Mouse (Mus musculus) C2C12 (cell line): ENCODE measurements around the gene 2810459M11Rik.

Experiments
- CEBPB ChIP-seq: IDR thresholded peaks from one replicate; pipeline ENCODE4 v1.6.1; 2011; ENCODE audit warnings: low read depth, mild to moderate bottlenecking, control low read depth, moderate library complexity
- CTCF ChIP-seq: IDR thresholded peaks from one replicate; pipeline ENCODE4 v1.5.1; 2011; ENCODE audit not compliant: control insufficient read depth, insufficient read depth, insufficient read length
- FOSL1 ChIP-seq: IDR thresholded peaks from one replicate; pipeline ENCODE4 v1.8.0; 2011; ENCODE audit warnings: mild to moderate bottlenecking, low read length; ENCODE audit not compliant: poor library complexity, insufficient read depth, severe bottlenecking

DNA sequence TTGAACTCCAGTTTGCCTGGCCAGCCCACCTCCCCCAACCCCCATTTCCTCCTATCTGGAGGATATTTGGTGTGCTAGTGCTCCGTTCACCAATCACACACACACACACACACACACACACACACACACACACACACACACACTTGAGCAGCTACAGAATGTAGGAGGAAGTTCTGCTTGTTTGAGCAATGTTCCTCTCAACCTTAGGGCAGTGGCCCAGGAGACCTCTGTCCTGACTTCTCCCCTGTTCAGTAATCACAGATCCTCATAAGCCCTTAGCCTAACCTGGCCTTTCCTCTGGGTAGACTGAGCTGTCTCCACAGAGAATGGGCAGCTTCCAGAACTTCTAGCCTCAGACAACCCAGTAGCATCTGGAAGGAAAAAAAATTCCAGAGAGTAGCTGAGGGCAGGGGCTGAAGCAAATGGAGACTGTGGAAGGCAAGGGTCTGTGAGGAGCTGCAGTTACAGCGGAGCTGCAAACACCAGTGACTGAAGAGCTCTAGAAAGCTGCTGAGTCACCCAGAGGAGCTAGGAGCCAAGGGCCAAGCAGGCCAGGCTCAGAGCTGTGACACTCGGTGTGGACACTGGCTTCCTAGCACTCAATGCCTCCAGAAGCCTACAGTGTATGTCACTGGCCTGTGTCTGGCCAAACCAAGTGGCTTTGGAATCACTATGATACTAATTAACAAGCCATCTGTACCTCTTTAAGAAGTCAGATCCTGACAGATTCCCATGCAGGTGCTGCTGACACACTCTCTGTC lies 7.3 kb upstream of the 2810459M11Rik start:
- TF ChIP-seq FOSL1 (no peak), CTCF (no peak), CEBPB (no peak)
